Mouse (Mus musculus) embryonic fibroblast, embryonic 13.5 days (primary cell): ENCODE results near the gene Rtn4rl2.

Experiments
- CTCF ChIP-seq: IDR thresholded peaks from 2 replicates; pipeline ENCODE4 v1.5.1; 2011; ENCODE audit warnings: mild to moderate bottlenecking, control low read depth, low read length, moderate library complexity, borderline replicate concordance; ENCODE audit not compliant: insufficient read depth
- POLR2A ChIP-seq: IDR thresholded peaks from 2 replicates; pipeline ENCODE4 v1.6.1; 2011; ENCODE audit warnings: low read depth, mild to moderate bottlenecking, control low read depth, low read length, moderate library complexity

GRCm38 (mm10) chr2:84831666-84832391 is 54.7 kb downstream of the Rtn4rl2 start:
- TF ChIP-seq CTCF (peak; percentile 84), POLR2A (no peak)
